Mouse (Mus musculus): Measurements from ENCODE around the gene Rab3gap1. TPM values are rescaled to one million over a fixed set of nuclear protein-coding genes. Genes with fewer than 3 reads are reported as not detected.

The Rab3gap1 gene
- polyA plus RNA-seq, 1 experiment from 2014 or later = 23.1 TPM

GRCm38 (mm10) chr1:127958801-127959200 is 90.2 kb downstream of the Rab3gap1 start:
- Histone ChIP-seq H3K9ac (no peak overlapping the region), H3K36me3 (peaks cover under 1% of the 10 kb centered on the region; the same call in 1 of the 2 replicates), H3K4me1 (0 out of 2 replicates have a peak, but pooled peaks cover 2% of the 10 kb centered on the region), H3K4me2 (replicated peaks) (no peak overlapping the region), H3K27me3 (no peaks in the 10 kb centered on the region), H3K27ac (no peak overlapping the region), H3K4me3 (no peak overlapping the region), H3K9me3 (no peaks in the 10 kb centered on the region)
- 49% methylated on average over 5 of the region's 5 CpGs for WGBS
- ATAC-seq (ENCODE audit: insufficient number of reproducible peaks, insufficient read depth, low FRiP score, low TSS enrichment) = no peak

GRCm38 (mm10) chr1:127959312-127959718 is 90.7 kb downstream of the Rab3gap1 start:
- no peak for ATAC-seq (ENCODE audit: insufficient number of reproducible peaks, insufficient read depth, low FRiP score, low TSS enrichment)
- Histone ChIP-seq H3K4me2 (replicated peaks) (no peak overlapping the region), H3K36me3 (no peaks in the 10 kb centered on the region; the same call in 1 of the 2 replicates), H3K4me3 (no peak overlapping the region), H3K4me1 (0 out of 2 replicates have a peak, but pooled peaks cover 2% of the 10 kb centered on the region), H3K9ac (no peak overlapping the region), H3K27me3 (no peaks in the 10 kb centered on the region), H3K9me3 (no peaks in the 10 kb centered on the region), H3K27ac (0 out of 2 replicates have a peak overlapping the region, but pooled peaks have one; percentile 47)
- 58% methylated on average over 7 of the region's 7 CpGs for WGBS

DNA sequence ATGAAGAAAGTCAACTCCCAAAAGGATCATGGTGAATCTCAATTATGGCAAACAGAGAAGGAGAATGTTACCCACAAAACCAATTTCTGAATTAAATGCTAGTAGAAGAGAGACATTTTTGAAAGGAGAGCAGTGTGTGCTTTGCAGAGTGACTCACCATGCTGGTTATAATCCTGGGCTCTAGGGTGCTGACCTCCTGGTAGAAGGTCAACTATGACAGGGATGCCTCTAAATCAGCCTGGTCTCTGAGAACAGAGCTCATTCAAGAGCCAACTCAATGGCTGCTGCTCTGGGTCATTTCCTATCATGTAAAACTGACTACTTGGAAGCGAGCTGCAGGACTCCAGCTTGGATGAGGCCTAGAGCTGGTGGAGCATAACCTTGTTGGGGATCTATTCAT is 92.6 kb downstream of the Rab3gap1 start:
- Histone ChIP-seq H3K4me2 (replicated peaks) (no peak overlapping the region), H3K9me3 (no peaks in the 10 kb centered on the region), H3K27me3 (no peaks in the 10 kb centered on the region), H3K4me1 (0 out of 2 replicates have a peak, but pooled peaks cover 2% of the 10 kb centered on the region), H3K27ac (no peak overlapping the region), H3K4me3 (no peak overlapping the region), H3K36me3 (no peaks in the 10 kb centered on the region; the same call in 1 of the 2 replicates), H3K9ac (no peak overlapping the region)
- no peak for ATAC-seq (ENCODE audit: insufficient number of reproducible peaks, insufficient read depth, low FRiP score, low TSS enrichment)
- 79% methylated on average over 1 of the region's 1 CpGs for WGBS

DNA sequence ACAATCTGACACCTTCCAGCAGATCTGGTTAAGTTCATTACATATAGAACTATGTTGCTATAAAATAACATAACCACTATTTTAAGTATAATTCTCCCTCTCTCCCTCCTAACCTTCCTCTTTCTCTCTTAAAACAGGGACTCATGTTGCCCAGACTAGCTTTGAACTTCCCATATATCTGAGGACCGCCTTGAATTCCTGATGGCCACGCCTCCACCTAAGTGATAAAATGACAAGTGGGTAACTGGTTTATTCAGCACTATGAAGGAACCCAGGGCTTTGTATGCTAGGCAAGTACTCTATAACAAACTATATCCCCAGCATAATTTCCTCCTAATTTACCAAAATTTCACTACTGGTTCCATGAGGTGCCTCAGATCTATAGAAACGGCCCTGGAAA is 94.8 kb downstream of the Rab3gap1 start:
- WGBS = 85% methylated on average over 3 of the region's 3 CpGs
- no peak for ATAC-seq (ENCODE audit: insufficient number of reproducible peaks, insufficient read depth, low FRiP score, low TSS enrichment)
- no peak overlapping the region for H3K4me2 ChIP-seq (replicated peaks)
- H3K4me3 ChIP-seq = no peak overlapping the region
- H3K27ac ChIP-seq = no peak overlapping the region
- 0 out of 2 replicates have a peak, but pooled peaks cover 2% of the 10 kb centered on the region for H3K4me1 ChIP-seq
- H3K36me3 ChIP-seq = no peaks in the 10 kb centered on the region
- no peaks in the 10 kb centered on the region for H3K9me3 ChIP-seq
- no peaks in the 10 kb centered on the region for H3K27me3 ChIP-seq
- H3K9ac ChIP-seq = no peak overlapping the region

DNA sequence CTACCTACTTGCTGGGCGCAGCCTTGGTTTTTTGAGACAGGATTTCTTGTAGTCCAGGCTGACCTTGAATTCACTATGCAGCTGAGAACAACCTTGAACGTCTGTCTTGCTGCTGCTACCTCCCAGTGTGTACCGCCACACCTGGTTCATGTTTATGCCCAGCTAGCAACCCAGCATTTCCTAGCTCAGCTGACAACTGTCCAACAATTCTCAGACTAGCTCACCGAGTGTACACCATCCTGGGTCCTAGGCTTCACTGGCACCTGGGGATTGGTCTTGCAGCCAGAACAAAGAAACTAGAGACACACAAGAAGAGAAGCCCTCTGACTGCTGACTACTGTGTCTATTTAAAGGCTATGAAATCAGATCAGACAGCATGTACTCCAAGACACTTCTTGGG is 102.3 kb downstream of the Rab3gap1 start:
- ATAC-seq (ENCODE audit: insufficient number of reproducible peaks, insufficient read depth, low FRiP score, low TSS enrichment) = no peak
- H3K36me3 ChIP-seq = 0 out of 2 replicates have a peak, but pooled peaks cover 5% of the 10 kb centered on the region
- no peaks in the 10 kb centered on the region for H3K9me3 ChIP-seq
- no peaks in the 10 kb centered on the region for H3K4me1 ChIP-seq
- H3K4me2 ChIP-seq (replicated peaks) = no peak overlapping the region
- no peaks in the 10 kb centered on the region for H3K27me3 ChIP-seq
- H3K27ac ChIP-seq = no peak overlapping the region
- no peak overlapping the region for H3K9ac ChIP-seq
- no peak overlapping the region for H3K4me3 ChIP-seq
- 86% methylated on average over 4 of the region's 4 CpGs for WGBS

- H3K4me1 ChIP-seq = no peaks in the 10 kb centered on the region
- 89% methylated on average over 4 of the region's 4 CpGs for WGBS
- H3K9ac ChIP-seq = no peak overlapping the region
These were observed 105.5 kb downstream of the Rab3gap1 start for GRCm38 (mm10) chr1:127974082-127974481.

GRCm38 (mm10) chr1:127975676-127976075 is 107.1 kb downstream of the Rab3gap1 start:
- Histone ChIP-seq H3K27me3 (no peaks in the 10 kb centered on the region), H3K27ac (no peak overlapping the region), H3K9me3 (no peaks in the 10 kb centered on the region), H3K4me2 (replicated peaks) (no peak overlapping the region), H3K4me1 (no peaks in the 10 kb centered on the region), H3K4me3 (no peak overlapping the region), H3K36me3 (0 out of 2 replicates have a peak, but pooled peaks cover 8% of the 10 kb centered on the region), H3K9ac (no peak overlapping the region)
- 85% methylated on average over 2 of the region's 2 CpGs for WGBS
- ATAC-seq (ENCODE audit: insufficient number of reproducible peaks, insufficient read depth, low FRiP score, low TSS enrichment) = no peak

More at GRCm38 (mm10) chr1:127974082-127974481, 105.5 kb downstream of the Rab3gap1 start:
- Histone ChIP-seq H3K9me3 (no peaks in the 10 kb centered on the region), H3K27ac (no peak overlapping the region), H3K4me3 (no peak overlapping the region), H3K36me3 (0 out of 2 replicates have a peak, but pooled peaks cover 8% of the 10 kb centered on the region), H3K27me3 (no peaks in the 10 kb centered on the region), H3K4me2 (replicated peaks) (no peak overlapping the region)
- no peak for ATAC-seq (ENCODE audit: insufficient number of reproducible peaks, insufficient read depth, low FRiP score, low TSS enrichment)

DNA sequence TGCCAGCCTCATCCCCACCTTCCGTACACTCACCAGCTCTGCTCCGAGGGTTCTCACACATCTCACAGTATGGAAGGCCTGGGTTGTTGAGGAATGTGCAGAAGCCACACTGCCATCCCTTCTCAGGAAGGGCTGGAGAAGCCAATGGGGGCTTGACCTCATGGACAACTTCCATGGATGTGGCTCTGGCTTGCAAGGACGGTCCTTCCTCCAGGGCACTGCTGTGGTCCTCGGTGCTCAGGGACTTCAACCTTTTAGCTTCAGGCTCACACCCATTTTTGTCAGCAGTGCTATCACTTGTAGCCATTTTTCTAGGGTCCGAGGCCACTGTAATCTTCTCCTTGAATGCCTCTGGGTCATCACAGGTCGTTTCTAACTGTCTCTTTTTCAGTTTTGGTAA is 107.5 kb downstream of the Rab3gap1 start:
- H3K9ac ChIP-seq = no peak overlapping the region
- H3K36me3 ChIP-seq = 0 out of 2 replicates have a peak, but pooled peaks cover 8% of the 10 kb centered on the region
- H3K4me2 ChIP-seq (replicated peaks) = no peak overlapping the region
- no peak overlapping the region for H3K27ac ChIP-seq
- H3K27me3 ChIP-seq = no peaks in the 10 kb centered on the region
- ATAC-seq (ENCODE audit: insufficient number of reproducible peaks, insufficient read depth, low FRiP score, low TSS enrichment) = no peak
- 86% methylated on average over 6 of the region's 6 CpGs for WGBS
- no peak overlapping the region for H3K4me3 ChIP-seq
- H3K4me1 ChIP-seq = no peaks in the 10 kb centered on the region
- no peaks in the 10 kb centered on the region for H3K9me3 ChIP-seq

- Histone ChIP-seq H3K4me1 (no peaks in the 10 kb centered on the region), H3K9ac (no peak overlapping the region), H3K27me3 (no peaks in the 10 kb centered on the region), H3K27ac (no peak overlapping the region), H3K36me3 (0 out of 2 replicates have a peak, but pooled peaks cover 2% of the 10 kb centered on the region), H3K9me3 (no peaks in the 10 kb centered on the region), H3K4me2 (replicated peaks) (no peak overlapping the region), H3K4me3 (no peak overlapping the region)
- WGBS = 85% methylated on average over 1 of the region's 1 CpGs
- no peak for ATAC-seq (ENCODE audit: insufficient number of reproducible peaks, insufficient read depth, low FRiP score, low TSS enrichment)
These were observed 109.6 kb downstream of the Rab3gap1 start for GRCm38 (mm10) chr1:127978125-127978524.

DNA sequence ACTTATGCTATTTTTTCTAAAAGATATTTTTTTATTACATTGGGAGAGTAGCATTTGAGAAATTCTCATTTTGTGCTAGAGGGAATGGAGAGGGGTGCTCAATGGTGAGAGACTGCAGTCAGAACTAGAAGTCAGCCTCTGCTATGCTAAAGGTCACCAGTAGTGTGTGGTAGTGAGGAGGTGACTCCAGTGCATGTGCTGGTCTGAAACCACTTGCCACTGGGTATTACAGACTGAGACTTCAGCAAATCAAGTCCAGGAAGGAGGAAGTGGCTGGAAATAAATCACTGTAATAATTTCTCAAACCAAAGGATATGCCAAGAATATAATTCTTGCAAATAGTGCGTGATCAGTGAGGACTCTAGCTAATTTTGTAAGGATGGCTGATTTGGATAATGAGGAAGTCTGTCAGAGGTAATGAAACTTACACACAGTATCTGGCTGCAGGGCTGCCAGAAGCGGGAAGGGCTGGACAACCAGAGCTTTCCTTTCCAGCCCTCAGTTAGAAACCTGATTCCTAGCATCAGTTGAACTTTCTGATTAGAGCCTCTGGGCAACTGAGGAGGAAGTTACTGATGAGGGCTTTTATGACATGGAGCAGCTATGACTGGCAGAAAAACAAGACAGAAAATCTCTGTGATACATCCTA is 112.5 kb downstream of the Rab3gap1 start:
- Histone ChIP-seq H3K4me3 (no peak overlapping the region), H3K27ac (no peak overlapping the region), H3K4me1 (0 out of 2 replicates have a peak, but pooled peaks cover 3% of the 10 kb centered on the region), H3K36me3 (0 out of 2 replicates have a peak, but pooled peaks cover 2% of the 10 kb centered on the region), H3K9me3 (no peaks in the 10 kb centered on the region), H3K27me3 (no peaks in the 10 kb centered on the region), H3K9ac (no peak overlapping the region), H3K4me2 (replicated peaks) (no peak overlapping the region)
- WGBS = 40% methylated on average over 2 of the region's 2 CpGs
- ATAC-seq (ENCODE audit: insufficient number of reproducible peaks, insufficient read depth, low FRiP score, low TSS enrichment) = no peak

DNA sequence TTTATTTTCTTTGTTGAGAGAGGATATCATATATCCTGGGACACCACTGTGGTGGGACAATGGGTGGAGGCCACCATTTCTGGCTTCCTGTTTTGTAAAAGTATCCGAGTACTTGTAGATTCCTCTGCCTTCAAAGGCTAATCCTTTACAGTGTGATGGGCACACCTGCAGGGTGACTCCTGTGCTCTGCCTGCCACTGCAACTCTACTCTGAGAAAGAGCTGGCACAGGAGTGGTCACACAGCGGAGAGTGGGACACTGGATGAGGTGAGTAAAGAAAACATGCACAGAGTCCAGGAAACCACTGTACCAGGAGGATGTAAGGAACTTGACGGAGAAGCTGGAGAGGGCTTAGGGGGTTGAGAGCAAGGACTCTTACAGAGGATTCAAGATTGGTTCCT is 113.7 kb downstream of the Rab3gap1 start:
- no peaks in the 10 kb centered on the region for H3K27me3 ChIP-seq
- H3K27ac ChIP-seq = no peak overlapping the region

GRCm38 (mm10) chr1:127983274-127983993 is 114.9 kb downstream of the Rab3gap1 start:
- H3K36me3 ChIP-seq = no peaks in the 10 kb centered on the region
- H3K4me1 ChIP-seq = 0 out of 2 replicates have a peak, but pooled peaks cover 3% of the 10 kb centered on the region
- no peak overlapping the region for H3K27ac ChIP-seq
- no peaks in the 10 kb centered on the region for H3K27me3 ChIP-seq
- H3K4me3 ChIP-seq = no peak overlapping the region
- H3K9me3 ChIP-seq = no peaks in the 10 kb centered on the region
- no peak for ATAC-seq (ENCODE audit: insufficient number of reproducible peaks, insufficient read depth, low FRiP score, low TSS enrichment)
- H3K4me2 ChIP-seq (replicated peaks) = no peak overlapping the region
- no peak overlapping the region for H3K9ac ChIP-seq
- WGBS = 90% methylated on average over 5 of the region's 5 CpGs

More for the DNA sequence above, 113.7 kb downstream of the Rab3gap1 start:
- Histone ChIP-seq H3K4me2 (replicated peaks) (no peak overlapping the region), H3K4me1 (0 out of 2 replicates have a peak, but pooled peaks cover 3% of the 10 kb centered on the region), H3K9ac (no peak overlapping the region), H3K9me3 (no peaks in the 10 kb centered on the region), H3K36me3 (no peaks in the 10 kb centered on the region), H3K4me3 (no peak overlapping the region)
- no peak for ATAC-seq (ENCODE audit: insufficient number of reproducible peaks, insufficient read depth, low FRiP score, low TSS enrichment)
- 81% methylated on average over 3 of the region's 3 CpGs for WGBS
